Mouse (Mus musculus) heart, adult 9 months (tissue): ENCODE measurements around the gene Hus1b.
A peak's percentile ranks its signal among the peaks of the same experiment; 100 is the strongest.

Experiments used
- DNase-seq, 2 experiments: peaks; one replicate each; pipeline ENCODE4 v3.0.0; 2022; ENCODE audit warnings: low spot score in 2 of 2

Hus1b gene

DNA sequence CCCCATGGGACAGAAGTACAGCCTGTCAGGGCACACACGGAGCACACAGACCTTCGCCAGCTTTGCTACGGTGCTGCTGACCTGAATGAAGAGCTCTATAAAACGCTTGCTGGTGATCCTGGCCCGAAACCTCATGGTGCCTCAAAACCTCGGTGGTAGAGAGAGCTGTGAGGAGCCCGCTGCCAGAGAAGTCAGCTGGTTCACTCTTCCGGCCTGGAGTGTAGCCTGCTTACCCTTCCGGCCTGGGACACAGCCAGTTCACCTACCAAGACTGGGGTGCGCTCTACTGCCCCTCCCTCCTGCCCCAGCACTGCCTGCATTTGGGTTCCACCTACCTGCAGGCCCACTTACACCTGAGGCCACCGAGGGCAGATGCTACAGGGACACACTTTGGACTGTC lies at the start of gene Hus1b:
Hus1b (minus strand) TSS at position 220 of the 400 bp plus-strand sequence.
- no peak for DNase-seq

DNA sequence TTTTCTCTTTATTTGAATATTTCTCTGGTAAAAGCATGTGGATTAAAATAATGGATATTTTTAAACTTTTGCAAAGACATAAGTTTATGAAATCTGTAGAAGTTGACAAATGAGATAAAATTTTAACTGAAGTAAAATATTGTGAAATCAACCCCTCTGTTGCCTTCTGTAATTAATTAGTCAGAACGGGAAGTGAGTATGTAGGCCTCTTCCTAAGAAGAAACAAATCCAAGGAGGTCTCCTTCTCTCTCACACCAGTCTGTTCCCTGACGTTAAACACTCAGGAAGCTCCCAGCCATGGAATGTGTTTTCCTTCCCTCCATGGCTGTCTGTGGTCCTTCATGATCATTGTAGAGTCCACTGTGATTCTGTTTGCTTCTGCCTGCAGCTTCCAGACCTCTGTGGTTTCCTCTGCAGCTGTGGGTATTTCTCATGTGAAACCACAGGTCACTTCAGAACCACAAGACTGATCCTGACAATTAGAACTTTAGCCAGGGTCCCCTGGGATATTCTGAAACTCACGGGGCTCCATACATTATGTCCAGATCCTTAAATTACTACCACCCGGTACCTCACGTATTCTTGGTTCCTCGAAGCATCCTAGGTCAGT lies 46.8 kb upstream of the Hus1b start:
- DNase-seq: no peak

DNA sequence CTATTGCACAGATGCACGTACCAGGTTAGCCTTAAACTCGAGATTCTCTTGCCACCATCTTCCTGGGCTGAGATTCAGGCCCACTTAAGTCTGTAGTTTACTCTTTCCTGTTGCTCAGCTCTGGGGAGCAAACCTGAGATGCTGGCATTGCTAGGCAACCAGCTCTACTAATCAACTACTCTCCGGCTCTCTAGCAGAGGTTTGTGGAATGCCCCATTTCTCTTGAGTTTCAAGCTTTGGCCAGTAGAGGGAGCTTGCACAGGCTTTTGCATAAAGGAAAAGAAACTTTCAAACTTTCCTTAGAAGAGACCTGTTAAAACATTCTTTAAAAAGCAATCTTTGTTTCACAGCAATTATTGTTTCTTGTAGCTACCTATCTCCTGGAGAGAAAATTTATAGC lies 46.3 kb upstream of the Hus1b start:
- DNase-seq: peak in 1 of 2 experiments; percentile 25

DNA sequence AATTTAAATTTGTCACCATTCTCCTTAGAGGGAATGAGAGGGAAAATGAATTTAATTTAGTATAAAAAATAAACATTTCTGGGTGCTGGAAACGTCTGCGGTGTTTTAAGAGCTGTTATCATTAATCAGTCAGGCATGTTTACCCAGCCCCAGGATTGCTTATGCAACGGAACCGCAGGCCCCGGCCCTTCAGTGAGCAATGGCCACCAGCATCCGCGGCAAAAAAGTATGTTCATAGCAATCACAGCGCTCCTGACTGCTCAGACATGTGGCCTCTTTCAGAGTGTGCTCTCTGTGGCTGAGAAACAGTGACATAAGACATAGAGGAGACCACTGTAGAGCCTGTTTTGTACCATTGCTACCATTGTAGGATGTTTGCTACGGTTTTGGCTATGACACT lies 42.7 kb upstream of the Hus1b start:
- DNase-seq: no peak

DNA sequence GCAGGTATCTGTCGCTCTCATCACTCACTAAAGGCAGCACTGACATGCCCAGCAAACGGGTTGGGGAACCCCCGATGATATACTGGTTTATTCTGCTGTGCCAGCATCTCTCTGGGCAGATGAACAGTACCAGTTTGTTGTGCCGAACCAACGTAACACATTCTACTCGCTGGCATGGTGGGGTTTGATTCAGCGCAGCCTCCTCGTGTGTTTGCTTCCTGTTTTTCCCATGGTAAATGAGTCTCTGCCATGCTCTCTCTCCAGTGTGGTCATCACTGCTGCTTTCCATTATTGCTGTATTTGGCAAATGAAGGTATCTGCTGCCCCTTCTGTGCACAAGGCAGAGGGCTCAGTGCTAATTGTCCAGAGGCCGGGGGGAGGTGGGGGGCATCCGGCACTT lies 42.2 kb upstream of the Hus1b start:
- no peak for DNase-seq

DNA sequence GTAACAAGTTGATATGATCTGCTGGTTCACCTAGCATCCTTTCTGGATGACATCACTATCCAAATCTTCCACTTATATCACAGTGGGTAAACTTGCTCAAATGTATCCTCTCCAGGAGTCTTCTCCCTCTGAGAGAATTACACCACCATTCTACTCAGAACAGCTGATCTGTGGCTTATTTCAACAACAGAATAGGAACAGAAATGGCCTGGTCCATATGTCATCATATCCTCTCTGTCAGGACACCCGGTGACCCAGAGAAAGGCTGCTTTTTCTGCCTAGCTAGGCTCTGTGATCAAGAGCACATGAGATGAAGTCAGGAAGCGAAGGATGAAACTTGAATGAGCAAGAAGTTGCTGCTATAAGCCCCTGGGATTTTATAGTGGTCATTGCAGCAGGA lies 40.1 kb upstream of the Hus1b start:
- no peak for DNase-seq

DNA sequence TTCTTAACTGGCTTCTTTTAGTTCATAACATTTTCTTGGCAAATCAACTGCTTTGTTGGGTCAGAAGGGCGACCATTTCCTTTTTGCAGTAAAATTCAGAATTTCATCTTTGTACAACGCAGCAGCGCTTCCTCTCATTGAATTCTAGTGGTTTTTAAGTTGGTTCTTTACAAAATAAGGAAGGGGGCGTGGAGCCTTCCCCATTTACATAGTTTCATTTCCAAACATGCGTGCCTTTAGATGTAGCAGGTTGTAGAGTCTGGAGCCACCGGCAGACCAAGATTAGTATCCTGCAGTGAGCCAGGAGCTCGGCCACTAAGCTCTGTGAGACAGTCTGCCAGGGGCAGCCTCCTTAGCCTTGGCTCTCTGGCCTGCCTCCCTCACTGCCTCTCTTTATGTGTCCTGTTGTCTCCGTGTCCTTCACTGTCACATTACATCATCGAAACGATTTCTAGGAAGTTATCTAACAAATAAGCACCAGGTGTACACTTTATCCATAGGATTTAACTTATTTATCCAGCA lies 39.4 kb upstream of the Hus1b start:
- no peak for DNase-seq

DNA sequence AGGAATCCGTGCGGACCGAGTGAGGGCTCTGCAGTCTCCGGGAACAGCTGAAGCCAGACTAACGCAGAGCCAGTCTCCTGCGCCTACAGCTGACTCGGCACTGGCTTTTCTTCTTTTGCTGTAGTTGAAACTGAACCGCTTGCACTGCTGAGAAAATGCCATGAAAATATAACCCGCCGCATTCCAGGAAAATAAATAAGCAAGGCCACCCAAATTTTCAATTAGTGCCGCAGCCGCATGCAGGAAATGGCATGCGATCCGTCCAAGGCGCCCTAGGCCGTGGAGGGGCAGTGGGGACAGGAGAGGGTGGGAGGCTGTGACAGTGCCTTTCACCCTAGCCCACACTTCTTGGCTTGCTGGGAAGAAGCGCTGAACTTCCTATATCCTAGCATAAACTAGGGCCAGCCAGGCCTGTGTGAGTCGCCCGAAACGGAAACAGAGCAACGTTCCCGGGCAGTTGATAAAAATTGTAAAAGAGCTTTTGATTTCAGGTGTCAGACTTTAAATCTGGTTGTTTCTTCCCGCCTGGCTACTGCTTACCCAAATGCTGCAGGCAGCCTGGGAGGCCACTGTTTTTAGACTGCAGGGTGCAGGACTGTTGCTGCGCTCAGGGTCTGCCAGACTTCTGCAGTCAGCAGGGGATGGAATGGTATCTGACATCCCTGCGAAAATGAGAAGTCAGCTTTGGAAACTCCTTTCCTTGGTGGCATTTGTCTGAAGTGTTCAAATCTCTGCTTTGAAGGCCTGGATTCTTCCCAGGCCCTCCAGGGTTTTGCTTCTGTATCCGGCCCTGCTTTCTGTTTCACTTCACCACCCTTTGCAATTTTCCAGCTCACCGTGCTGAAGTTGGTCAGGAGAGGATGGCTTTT lies 38.3 kb upstream of the Hus1b start:
- DNase-seq: peak; percentile 50 to 51

DNA sequence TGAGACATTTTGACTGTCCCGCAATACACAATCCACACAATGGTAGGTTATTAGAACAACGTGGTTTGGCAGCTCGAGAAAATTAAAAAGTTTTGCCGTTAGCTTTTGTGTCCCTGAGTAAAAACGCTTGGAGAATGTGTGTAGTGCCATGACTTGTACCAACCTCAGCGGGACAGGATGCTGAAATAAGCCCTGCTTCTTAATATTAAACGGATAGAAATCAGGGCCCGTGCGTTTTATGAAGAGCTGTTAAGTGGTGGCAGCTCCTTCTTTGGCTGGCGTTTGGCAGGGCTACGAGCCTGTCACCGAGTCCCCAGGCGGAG lies 37.7 kb upstream of the Hus1b start:
- DNase-seq: peak in 1 of 2 experiments; percentile 59

DNA sequence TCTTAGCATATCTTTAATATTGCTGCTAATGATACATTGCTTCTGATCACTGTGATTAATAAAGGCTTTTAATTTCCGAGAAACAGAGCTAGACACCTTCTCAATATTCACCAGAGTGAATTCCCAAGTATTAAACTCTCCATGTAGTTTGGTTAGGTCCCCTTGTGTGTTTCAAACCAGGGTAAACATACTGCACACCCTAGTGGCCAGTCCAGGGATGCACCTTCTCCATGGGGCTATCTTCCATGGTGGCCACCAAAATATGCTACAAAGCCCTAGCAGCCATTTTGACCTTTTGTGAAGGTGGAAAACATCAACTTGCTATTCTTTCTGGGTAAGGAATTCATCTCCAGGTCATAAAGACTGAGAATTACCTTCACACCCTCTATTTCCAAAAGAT lies 34.1 kb upstream of the Hus1b start:
- peak; percentile 44 for DNase-seq

DNA sequence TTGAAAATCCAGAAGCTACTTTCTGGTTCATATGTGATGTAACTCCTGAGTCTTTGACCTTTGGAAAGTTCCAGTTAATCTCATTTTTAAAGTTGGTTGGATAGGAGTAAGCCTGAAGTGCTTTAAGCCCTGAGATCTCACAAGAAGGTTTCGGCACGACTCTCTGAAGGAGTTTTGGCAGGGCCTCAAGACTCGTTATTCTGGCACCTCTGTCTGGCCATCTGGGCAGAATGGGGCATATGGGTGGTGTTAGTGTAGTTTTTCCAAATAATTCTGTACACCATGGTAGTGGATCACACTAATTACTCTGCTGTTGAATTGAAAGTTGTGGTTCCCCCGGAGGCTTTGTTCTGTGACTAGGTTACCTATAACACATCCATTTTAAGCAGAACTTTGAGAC lies 30.7 kb upstream of the Hus1b start:
- no peak for DNase-seq

DNA sequence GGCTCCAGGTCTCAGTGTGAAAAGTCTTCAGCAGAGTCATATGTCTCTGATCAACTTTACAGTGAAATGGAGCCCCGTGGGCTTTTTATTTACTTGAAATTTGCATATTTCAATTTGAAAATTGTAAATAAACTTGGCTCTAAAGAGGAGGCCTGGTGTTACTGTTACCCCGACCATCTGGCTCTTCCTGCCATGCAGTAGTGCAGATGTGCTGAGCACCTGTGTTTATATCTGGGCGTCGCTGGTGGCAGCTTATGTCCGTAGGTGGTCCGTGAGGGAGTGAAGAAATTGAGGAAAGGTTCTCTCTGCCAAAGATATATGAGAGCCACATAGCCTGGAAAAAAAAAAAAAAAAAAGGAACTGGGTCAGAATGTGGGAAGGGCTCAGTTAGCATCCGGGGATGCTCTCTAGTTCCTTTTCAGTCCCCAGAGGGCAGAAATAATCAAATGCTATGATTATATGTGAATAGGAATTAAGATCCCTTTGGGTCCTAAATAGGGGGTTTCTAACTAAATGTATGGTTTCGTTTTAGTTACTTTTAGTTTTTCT lies 29.1 kb upstream of the Hus1b start:
- DNase-seq: no peak

DNA sequence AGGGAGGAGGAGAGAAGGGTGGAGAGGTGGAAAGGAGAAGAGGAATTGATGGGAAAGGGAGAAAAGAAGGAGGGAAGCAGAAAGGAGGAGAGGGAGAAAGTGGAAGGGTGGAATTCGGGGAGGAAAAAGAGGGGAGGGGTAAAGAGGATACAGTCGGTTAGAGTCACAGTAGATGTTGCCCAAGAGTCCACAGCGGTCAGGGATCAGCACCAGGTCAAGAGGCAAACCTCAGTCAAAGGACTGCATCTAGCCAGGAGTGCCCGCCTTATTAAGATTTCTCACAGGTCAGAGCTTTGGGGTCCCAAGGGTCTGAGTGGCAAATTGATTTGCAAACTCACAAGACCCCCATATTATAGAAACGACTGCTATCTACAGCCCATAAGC lies 26.7 kb upstream of the Hus1b start:
- no peak for DNase-seq

DNA sequence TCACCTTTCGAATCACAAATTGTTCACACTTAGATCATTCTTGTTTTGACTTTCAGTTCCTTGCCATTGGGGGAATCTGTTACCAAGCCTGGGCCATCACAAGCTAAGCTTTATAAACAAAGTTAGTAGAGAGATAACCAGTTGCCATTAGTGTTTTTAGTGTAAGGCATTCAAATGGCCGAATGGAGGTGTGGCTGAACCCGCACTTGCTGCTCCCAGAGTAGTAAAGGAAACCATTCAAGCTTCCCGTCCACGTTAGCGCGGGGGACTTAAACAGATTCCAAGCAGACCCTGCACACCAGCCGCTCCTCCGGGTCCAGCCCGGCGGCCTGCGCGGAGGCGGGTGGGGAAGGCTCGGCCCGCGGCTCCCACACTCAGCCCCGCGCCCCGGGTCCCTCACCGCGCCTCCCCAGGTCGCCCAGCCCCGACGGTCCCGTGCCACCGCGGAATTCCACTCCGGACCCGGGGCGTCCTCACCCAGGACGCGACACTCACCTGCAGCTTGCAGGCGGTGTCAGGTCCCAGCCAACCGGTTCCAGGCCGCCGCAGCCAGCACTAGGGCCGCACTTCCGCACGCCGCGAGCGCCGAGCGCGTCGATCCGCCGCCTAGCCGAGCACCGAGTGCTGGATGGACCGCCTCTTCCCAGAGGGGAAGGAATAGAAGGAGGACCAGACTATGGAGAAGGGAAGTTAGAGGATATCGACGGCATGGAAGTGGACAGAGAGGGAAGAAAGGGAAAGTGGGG lies 26.1 kb upstream of the Hus1b start, which contains the start of the genes Exoc2 and Gm5447:
Exoc2 (minus strand) TSS at position 593 of the 746 bp plus-strand sequence.
Gm5447 (plus strand) TSS at position 704 of the 746 bp plus-strand sequence.
- DNase-seq: peak; percentile 76 to 80

DNA sequence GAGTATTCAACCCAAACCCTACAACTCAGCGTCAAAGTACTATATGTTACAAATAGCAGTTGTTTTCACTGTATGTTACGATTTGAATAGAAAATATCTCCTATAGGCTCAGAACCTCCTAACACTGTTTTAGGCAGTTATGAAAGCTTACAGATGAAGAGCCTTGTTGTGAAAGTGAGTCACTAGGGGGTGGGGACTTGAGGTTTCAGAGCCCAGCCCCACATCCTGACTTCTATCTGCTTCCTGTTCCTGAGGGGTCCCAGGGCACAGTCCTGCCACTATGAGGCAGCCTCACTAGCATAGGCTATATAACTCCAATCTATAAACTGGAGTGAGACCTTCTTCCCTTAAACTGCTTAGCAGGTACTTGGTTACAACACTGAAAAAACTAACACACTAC lies 24.5 kb upstream of the Hus1b start:
- DNase-seq: no peak

DNA sequence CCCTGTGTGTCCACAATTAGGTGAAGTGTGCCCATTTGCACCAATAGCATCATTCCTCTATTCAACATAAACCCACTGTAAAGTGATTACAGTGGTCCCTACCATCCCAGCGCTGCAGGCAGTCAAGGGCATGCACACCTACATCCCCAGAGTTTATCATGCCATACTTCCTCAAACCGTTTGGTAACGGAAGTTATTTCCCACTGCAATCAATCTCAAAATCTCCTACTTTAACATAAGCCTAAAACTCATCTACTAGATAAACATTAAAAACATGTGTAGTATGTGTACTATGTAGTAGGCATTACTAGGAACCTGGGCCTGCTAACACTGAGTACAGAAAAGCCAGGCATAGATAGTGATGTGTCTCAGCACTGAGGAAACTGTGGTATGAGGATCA lies 23.5 kb upstream of the Hus1b start:
- no peak for DNase-seq

DNA sequence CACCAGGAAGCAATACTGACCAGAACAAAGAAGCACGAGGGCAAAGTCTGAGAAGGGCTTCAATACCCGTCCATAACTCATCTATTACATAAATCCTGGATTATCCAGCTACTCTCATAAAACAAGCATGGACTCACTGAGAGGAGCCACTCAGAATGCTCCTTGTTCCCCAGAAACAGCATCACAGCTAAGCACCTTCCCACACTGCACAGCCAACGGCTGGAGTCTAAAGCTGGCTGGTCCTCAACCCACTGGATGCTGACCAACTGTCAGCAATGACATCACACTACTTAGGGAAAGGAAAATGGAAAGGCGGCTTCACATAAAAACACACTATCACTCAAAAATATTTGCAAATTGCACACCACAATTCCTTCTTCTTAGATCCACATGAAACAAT lies 20.8 kb upstream of the Hus1b start:
- no peak for DNase-seq

DNA sequence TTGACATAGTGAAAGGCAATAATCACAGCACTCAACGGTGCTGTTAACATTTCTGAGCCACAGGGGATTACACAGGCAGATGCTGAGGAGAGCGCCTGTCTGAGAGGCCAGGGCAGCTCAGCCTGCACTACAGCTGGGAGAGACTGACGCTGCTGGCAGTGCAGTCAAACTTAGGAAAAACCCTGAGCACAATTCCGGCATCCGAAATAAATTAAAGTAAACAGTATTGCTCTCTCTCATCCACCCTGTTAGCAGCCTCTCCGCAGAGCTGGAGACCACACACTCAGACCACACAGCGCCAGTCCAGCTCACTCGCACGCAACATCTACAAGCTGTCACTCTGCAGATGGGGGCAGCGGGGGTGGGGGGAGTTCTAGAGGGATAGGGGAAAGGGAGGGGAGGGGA lies 18.9 kb upstream of the Hus1b start:
- DNase-seq: no peak

DNA sequence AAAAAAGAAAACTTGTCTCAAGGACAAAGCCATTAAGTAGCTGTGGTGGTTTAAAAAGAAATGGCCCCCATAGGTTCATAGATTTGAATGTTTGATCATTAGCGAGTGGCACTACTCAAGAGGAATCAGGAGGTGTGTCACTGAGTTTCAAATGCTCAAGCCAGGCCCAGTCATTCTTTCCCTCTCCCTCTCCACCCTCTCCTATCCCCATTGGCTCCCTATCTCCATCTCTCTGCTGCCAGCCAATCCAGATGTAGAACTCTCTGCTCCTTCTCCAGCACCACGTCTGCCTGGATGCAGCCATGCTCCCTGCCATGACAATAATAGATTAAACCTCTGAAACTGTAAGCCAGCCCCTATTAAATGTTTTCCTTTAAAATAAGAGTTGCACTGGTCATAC lies 14.4 kb upstream of the Hus1b start:
- no peak for DNase-seq

DNA sequence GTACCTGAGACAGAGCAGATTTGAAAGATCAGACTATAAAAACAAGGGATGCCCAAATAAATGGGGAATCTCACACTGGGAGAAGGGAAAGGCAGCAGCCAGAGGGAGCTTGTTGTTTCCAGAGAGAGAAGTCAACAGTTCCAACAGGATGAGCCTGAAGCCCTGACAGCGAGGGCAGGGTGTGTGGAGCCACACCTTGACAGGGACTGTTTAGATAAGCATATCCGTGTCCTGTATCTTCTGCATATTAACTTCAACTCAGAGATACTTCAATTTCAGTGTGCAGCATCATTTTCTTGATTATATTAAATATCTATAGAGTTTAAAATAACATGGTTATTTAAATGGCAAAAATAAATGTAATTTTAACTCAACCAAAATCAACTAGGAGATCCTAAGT lies 13.2 kb upstream of the Hus1b start:
- DNase-seq: no peak

DNA sequence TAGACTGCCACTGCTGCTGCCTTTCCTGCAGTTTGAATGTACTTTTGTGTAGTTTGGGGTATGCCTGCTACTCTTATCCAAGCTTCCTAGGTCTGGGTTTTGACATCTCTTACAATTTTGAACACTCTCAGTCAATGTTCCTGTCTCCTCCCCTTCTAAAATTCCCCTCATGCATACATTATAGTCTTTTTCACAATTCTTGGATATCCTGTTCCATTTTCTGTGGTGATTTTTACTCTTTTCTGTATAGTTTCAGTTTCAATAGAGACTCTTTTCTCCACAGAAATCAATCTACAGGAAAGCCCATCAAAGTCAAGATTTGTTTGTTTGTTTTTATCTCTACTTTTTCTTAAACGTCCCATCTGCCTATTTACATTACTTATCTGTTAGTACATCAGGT lies 6.0 kb upstream of the Hus1b start:
- no peak for DNase-seq

DNA sequence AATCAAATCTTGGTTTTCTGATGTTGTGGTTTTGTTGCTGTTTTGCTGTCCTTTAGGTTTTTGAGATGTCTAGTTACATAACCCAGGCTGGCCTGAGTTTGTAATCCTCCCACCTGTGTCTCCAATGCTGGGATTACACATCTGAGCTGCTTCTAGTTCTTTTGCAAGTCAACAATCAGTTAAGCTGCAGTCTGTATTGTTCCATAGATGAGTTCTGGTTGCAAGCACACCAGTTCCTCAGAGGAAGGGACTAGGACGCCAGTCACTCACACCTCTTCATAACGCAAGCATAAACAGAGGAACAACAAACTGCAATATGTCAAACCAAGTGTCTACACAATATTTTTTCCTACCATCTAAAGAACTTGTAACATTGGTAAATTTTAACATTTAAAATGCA lies 4.5 kb upstream of the Hus1b start:
- no peak for DNase-seq
